Mouse (Mus musculus): ENCODE data around the gene Zc3h14. TPM values are rescaled to one million over a fixed set of nuclear protein-coding genes. Genes with fewer than 3 reads are reported as not detected.

The Zc3h14 gene
- polyA plus RNA-seq (2015; fragmentation: Nextera tagmentation; extraction: Ambion mirVana) = 85.7 and 86.7 TPM in 2 replicates

DNA sequence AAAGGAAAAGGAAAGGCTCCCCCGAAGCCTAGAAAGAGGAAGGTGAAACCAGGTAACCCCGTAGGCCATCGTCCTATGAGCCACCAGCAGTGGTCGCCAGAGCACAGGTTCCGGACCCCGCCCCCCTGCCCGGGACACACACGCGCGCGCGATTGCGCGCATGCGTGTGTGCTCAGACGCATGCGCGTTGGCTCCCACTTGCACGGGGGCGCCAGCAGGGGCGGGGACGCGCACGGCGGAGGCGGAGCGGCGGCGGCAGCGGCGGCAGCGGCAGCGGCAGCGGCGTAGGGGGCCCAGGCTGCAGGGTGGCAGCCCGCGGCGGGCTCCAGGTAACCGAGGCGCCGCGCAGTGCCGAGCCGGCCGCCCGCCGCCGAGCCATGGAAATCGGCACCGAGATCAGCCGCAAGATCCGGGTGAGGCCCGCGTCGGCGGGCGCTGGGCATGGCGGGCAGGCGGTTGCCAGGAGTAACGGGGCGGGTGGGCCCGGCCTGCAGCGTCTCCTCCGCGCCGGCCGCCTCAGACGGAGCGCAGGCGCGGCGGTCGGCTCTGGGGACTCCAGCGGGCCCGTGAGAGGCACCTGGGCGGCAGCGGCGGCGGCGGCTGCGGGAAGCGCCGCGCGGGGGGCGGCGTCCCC lies at the start of gene Zc3h14:
TSS of gene Zc3h14 (plus strand) at position 219 of the 634 bp plus-strand sequence.
- peak within 1 kb of the TSS; percentile 70 for H3K4me2 ChIP-seq
- H3K4me3 ChIP-seq = peak within 1 kb of the TSS; percentile 93
- H3K4me1 ChIP-seq (replicated peaks) = peaks cover 26% of the 10 kb centered on the region
- H3K9ac ChIP-seq = peak within 1 kb of the TSS; percentile 95
- no peaks in the 10 kb centered on the region for H3K27me3 ChIP-seq
- peak within 1 kb of the TSS; percentile 92 for H3K27ac ChIP-seq
- ATAC-seq (replicated peaks; ENCODE audit: insufficient number of reproducible peaks, insufficient read depth, low FRiP score, low read depth) = peak; percentile 92
- H3K36me3 ChIP-seq = no peaks in the 10 kb centered on the region
- no peaks in the 10 kb centered on the region for H3K9me3 ChIP-seq (replicated peaks)
- WGBS = under 1% methylated on average over 74 of the region's 87 CpGs

DNA sequence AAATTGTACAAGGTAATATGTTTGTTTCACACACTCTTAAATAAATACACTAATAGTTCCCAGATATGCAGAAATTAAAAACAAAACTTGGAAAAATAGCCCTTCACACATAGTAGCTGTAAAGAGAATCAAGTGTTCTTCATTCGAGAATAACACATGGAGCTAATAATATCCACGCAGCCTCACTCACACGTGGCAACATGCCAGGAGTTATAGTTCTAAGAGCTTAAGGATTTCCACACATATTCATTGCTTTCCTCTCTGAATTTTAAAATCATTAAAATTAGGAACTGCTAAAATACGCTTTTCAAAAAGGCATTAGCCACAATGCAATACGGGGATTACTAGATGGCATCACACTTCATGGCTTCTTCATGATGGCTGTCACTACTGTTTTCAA lies 49.6 kb upstream of the Zc3h14 start:
- WGBS = 58% methylated on average over 5 of the region's 5 CpGs
- H3K27me3 ChIP-seq = no peaks in the 10 kb centered on the region
- ATAC-seq (replicated peaks; ENCODE audit: insufficient number of reproducible peaks, insufficient read depth, low FRiP score, low read depth) = no peak
- H3K36me3 ChIP-seq = peaks cover 25% of the 10 kb centered on the region; the same call in 1 of the 2 replicates
- H3K4me1 ChIP-seq (replicated peaks) = no peaks in the 10 kb centered on the region
- H3K4me3 ChIP-seq = no peak overlapping the region
- H3K4me2 ChIP-seq = no peak overlapping the region
- no peaks in the 10 kb centered on the region for H3K9me3 ChIP-seq (replicated peaks)
- no peak overlapping the region for H3K9ac ChIP-seq
- no peak overlapping the region for H3K27ac ChIP-seq

DNA sequence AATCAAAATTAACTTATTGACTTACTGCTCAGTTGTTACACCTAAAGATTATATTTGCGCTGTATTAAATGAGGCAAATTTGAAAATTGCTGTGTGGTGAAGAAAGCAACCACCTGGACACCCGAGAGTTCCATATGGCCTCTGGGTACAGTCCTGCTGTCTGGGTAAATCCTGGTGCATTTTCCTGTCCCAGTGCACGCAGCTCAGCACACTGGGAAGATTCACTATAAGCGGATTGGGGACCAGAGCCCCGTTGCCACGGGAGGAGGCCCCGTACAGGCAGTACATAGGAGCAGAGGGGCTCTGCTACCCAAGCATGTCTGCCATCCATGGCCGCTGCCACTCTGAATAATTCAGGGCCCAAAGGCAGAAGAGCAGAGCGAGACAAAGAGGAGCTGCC lies 45.2 kb upstream of the Zc3h14 start:
- Histone ChIP-seq H3K27ac (no peak overlapping the region), H3K27me3 (no peaks in the 10 kb centered on the region), H3K4me3 (no peak overlapping the region), H3K4me1 (replicated peaks) (no peaks in the 10 kb centered on the region), H3K9ac (no peak overlapping the region), H3K9me3 (replicated peaks) (no peaks in the 10 kb centered on the region), H3K36me3 (peaks cover 32% of the 10 kb centered on the region; the same call in 1 of the 2 replicates), H3K4me2 (no peak overlapping the region)
- ATAC-seq (replicated peaks; ENCODE audit: insufficient number of reproducible peaks, insufficient read depth, low FRiP score, low read depth) = no peak
- WGBS = 87% methylated on average over 9 of the region's 9 CpGs

- Histone ChIP-seq H3K27me3 (no peaks in the 10 kb centered on the region), H3K4me3 (no peak overlapping the region), H3K27ac (no peak overlapping the region), H3K4me1 (replicated peaks) (no peaks in the 10 kb centered on the region), H3K36me3 (peaks cover 30% of the 10 kb centered on the region; the same call in 1 of the 2 replicates), H3K9ac (no peak overlapping the region), H3K9me3 (replicated peaks) (no peaks in the 10 kb centered on the region), H3K4me2 (no peak overlapping the region)
- no peak for ATAC-seq (replicated peaks; ENCODE audit: insufficient number of reproducible peaks, insufficient read depth, low FRiP score, low read depth)
- WGBS = 82% methylated on average over 2 of the region's 2 CpGs
Measured at GRCm38 (mm10) chr12:98703554-98703953, 43.2 kb upstream of the Zc3h14 start.

DNA sequence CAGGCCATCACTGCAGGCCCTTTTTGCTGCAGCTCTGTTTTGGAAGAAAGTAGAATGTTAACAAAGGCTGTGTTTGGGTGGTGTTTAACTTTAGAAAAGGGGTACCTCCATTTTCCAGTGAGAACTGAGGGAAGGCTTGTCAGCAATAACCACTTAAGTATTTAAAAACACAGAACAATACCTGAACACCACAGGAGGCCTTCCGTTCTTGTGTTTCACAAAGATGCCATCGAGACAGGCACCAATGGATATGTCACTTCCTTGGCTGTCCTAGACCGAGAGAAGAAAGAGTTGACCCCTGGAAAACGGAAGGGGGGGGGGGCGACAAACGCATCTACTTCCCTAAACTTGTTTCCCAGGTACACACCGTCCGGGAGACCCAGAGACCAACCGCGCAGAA lies 42.8 kb upstream of the Zc3h14 start:
- peaks cover 28% of the 10 kb centered on the region; the same call in 1 of the 2 replicates for H3K36me3 ChIP-seq
- H3K9ac ChIP-seq = no peak overlapping the region
- 92% methylated on average over 10 of the region's 10 CpGs for WGBS
- ATAC-seq (replicated peaks; ENCODE audit: insufficient number of reproducible peaks, insufficient read depth, low FRiP score, low read depth) = no peak
- H3K4me1 ChIP-seq (replicated peaks) = no peaks in the 10 kb centered on the region
- H3K27ac ChIP-seq = no peak overlapping the region
- no peak overlapping the region for H3K4me2 ChIP-seq
- H3K4me3 ChIP-seq = no peak overlapping the region
- no peaks in the 10 kb centered on the region for H3K27me3 ChIP-seq
- H3K9me3 ChIP-seq (replicated peaks) = no peaks in the 10 kb centered on the region

DNA sequence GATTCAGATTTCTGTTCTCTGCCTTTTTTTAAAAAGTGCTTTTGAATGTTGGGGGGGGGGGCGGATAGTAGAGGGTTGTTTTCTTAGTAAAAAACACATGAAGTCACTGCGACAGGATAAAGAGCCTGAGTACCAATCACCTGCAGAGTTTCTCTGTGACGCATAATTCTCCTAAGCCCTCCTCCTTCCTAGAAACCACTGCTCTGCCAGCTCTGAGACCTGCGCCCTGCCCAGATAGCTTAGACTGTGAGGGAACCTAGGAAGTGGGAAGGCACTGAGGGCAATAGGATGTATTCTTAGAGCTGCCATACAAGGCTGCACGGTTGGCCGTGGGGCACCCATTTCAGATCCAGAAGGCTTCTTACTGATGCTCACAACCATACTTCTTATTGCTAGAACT lies 33.9 kb upstream of the Zc3h14 start:
- Histone ChIP-seq H3K9ac (no peak overlapping the region), H3K4me2 (no peak overlapping the region), H3K27me3 (no peaks in the 10 kb centered on the region), H3K4me3 (no peak overlapping the region), H3K27ac (0 out of 2 replicates have a peak overlapping the region, but pooled peaks have one; percentile 12), H3K36me3 (no peaks in the 10 kb centered on the region), H3K4me1 (replicated peaks) (peaks cover 30% of the 10 kb centered on the region), H3K9me3 (replicated peaks) (no peaks in the 10 kb centered on the region)
- ATAC-seq (replicated peaks; ENCODE audit: insufficient number of reproducible peaks, insufficient read depth, low FRiP score, low read depth) = no peak
- WGBS = 73% methylated on average over 6 of the region's 6 CpGs

- 36% methylated on average over 7 of the region's 7 CpGs for WGBS
- no peak for ATAC-seq (replicated peaks; ENCODE audit: insufficient number of reproducible peaks, insufficient read depth, low FRiP score, low read depth)
- Histone ChIP-seq H3K9me3 (replicated peaks) (no peaks in the 10 kb centered on the region), H3K36me3 (no peaks in the 10 kb centered on the region), H3K27ac (no peak overlapping the region), H3K4me2 (no peak overlapping the region), H3K27me3 (no peaks in the 10 kb centered on the region), H3K4me3 (no peak overlapping the region), H3K4me1 (replicated peaks) (peaks cover 30% of the 10 kb centered on the region), H3K9ac (no peak overlapping the region)
Measured at GRCm38 (mm10) chr12:98713621-98714103, 33.1 kb upstream of the Zc3h14 start.

- H3K36me3 ChIP-seq = no peaks in the 10 kb centered on the region
- WGBS = 16% methylated on average over 11 of the region's 11 CpGs
- H3K4me2 ChIP-seq = peak overlapping the region; percentile 6; the same call in 1 of the 2 replicates
- H3K4me3 ChIP-seq = no peak overlapping the region
- no peak overlapping the region for H3K9ac ChIP-seq
- H3K27me3 ChIP-seq = no peaks in the 10 kb centered on the region
- H3K9me3 ChIP-seq (replicated peaks) = no peaks in the 10 kb centered on the region
- H3K4me1 ChIP-seq (replicated peaks) = peaks cover 30% of the 10 kb centered on the region
- ATAC-seq (replicated peaks; ENCODE audit: insufficient number of reproducible peaks, insufficient read depth, low FRiP score, low read depth) = no peak
- H3K27ac ChIP-seq = no peak overlapping the region
Measured at GRCm38 (mm10) chr12:98714757-98715156, 32.0 kb upstream of the Zc3h14 start.

GRCm38 (mm10) chr12:98716142-98716541 lies 30.6 kb upstream of the Zc3h14 start:
- Histone ChIP-seq H3K4me3 (no peak overlapping the region), H3K9me3 (replicated peaks) (no peaks in the 10 kb centered on the region), H3K36me3 (no peaks in the 10 kb centered on the region), H3K4me1 (replicated peaks) (peaks cover 42% of the 10 kb centered on the region), H3K9ac (no peak overlapping the region), H3K4me2 (no peak overlapping the region), H3K27ac (no peak overlapping the region), H3K27me3 (no peaks in the 10 kb centered on the region)
- 82% methylated on average over 2 of the region's 2 CpGs for WGBS
- ATAC-seq (replicated peaks; ENCODE audit: insufficient number of reproducible peaks, insufficient read depth, low FRiP score, low read depth) = no peak

DNA sequence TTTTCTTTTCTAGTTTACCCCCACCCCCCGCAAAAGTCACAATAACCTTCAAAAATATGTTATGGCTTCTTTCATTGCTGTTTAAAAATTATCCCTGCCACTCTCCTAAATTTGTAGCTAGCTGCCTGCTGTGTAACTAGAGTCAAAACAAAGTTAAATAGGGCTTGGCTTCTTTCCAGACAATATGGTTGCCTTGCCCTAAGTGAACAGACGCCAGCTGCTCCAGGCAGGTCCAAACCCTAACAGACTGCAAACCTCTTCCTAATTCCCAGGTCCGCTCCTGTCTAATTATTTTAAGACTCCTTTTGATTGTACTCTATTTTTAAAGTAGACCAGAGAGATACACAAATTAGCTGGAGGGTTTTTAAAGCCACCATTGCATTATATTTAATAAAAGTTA lies 26.1 kb upstream of the Zc3h14 start:
- H3K9me3 ChIP-seq (replicated peaks) = no peaks in the 10 kb centered on the region
- H3K27me3 ChIP-seq = no peaks in the 10 kb centered on the region
- peak overlapping the region; percentile 59 for H3K27ac ChIP-seq
- H3K36me3 ChIP-seq = no peaks in the 10 kb centered on the region
- WGBS = 51% methylated on average over 3 of the region's 3 CpGs
- no peak overlapping the region for H3K9ac ChIP-seq
- no peak for ATAC-seq (replicated peaks; ENCODE audit: insufficient number of reproducible peaks, insufficient read depth, low FRiP score, low read depth)
- H3K4me2 ChIP-seq = 0 out of 2 replicates have a peak overlapping the region, but pooled peaks have one; percentile 1
- H3K4me3 ChIP-seq = no peak overlapping the region
- H3K4me1 ChIP-seq (replicated peaks) = peaks cover 18% of the 10 kb centered on the region

- 72% methylated on average over 3 of the region's 3 CpGs for WGBS
- no peak for ATAC-seq (replicated peaks; ENCODE audit: insufficient number of reproducible peaks, insufficient read depth, low FRiP score, low read depth)
- H3K27me3 ChIP-seq = no peaks in the 10 kb centered on the region
- H3K9ac ChIP-seq = no peak overlapping the region
- H3K27ac ChIP-seq = peak overlapping the region; percentile 59
- H3K4me3 ChIP-seq = no peak overlapping the region
- 0 out of 2 replicates have a peak overlapping the region, but pooled peaks have one; percentile 1 for H3K4me2 ChIP-seq
- H3K4me1 ChIP-seq (replicated peaks) = peaks cover 17% of the 10 kb centered on the region
- H3K36me3 ChIP-seq = no peaks in the 10 kb centered on the region
- H3K9me3 ChIP-seq (replicated peaks) = no peaks in the 10 kb centered on the region
Measured at GRCm38 (mm10) chr12:98721030-98721429, 25.7 kb upstream of the Zc3h14 start.

DNA sequence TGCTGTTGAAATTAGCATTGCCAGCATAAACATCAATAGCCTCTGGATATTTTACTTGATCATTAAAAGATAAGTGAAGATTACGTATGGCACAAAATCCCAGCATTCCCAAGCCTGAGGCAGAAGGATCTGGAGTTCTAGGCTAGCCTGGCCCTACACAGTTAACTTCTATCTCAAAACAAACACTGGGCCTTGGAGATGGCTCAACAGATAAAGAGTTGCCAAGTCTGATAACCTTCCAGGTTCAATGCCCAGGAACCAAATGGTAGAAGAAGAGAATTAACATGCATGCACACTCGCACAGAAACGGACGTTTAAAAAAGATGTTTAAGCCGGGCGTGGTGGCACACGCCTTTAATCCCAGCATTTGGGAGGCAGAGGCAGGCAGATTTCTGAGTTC lies 22.5 kb upstream of the Zc3h14 start:
- H3K27ac ChIP-seq = no peak overlapping the region
- no peaks in the 10 kb centered on the region for H3K36me3 ChIP-seq
- H3K9me3 ChIP-seq (replicated peaks) = no peaks in the 10 kb centered on the region
- 92% methylated on average over 7 of the region's 7 CpGs for WGBS
- H3K4me2 ChIP-seq = no peak overlapping the region
- ATAC-seq (replicated peaks; ENCODE audit: insufficient number of reproducible peaks, insufficient read depth, low FRiP score, low read depth) = no peak
- no peak overlapping the region for H3K9ac ChIP-seq
- peaks cover 23% of the 10 kb centered on the region for H3K4me1 ChIP-seq (replicated peaks)
- H3K4me3 ChIP-seq = no peak overlapping the region
- no peaks in the 10 kb centered on the region for H3K27me3 ChIP-seq

All from heart, embryonic 15.5 days (tissue).